Mouse (Mus musculus): ENCODE data around the gene Igsf9.

GRCm38 (mm10) chr1:172431836-172432586 lies 49.6 kb upstream of the Igsf9 start:
- TF ChIP-seq HCFC1 (IDR thresholded peaks at IDR 0.05; ENCODE audit: borderline replicate concordance, insufficient read depth, low read length): no peak
- no peak for TF ChIP-seq ZNF384 (IDR thresholded peaks at IDR 0.05; ENCODE audit: low read depth, low read length)

Data from ES-E14 (cell line).